Mouse (Mus musculus) lung, adult 2 months (tissue): ENCODE data around the gene Stat5a.

ENCODE experiments used
- CTCF ChIP-seq: fragments of 200-500 bp; IDR thresholded peaks from 2 replicates; pipeline ENCODE4 v1.5.1; 2011; ENCODE audit warnings: mild to moderate bottlenecking, low read length, control low read depth; ENCODE audit not compliant: insufficient read depth
- POLR2A ChIP-seq: fragments of 200-500 bp; IDR thresholded peaks from 2 replicates; pipeline ENCODE4 v1.6.1; 2011; ENCODE audit warnings: low read depth, mild to moderate bottlenecking, control low read depth, low read length, borderline replicate concordance; ENCODE audit errors: extremely low read depth

DNA sequence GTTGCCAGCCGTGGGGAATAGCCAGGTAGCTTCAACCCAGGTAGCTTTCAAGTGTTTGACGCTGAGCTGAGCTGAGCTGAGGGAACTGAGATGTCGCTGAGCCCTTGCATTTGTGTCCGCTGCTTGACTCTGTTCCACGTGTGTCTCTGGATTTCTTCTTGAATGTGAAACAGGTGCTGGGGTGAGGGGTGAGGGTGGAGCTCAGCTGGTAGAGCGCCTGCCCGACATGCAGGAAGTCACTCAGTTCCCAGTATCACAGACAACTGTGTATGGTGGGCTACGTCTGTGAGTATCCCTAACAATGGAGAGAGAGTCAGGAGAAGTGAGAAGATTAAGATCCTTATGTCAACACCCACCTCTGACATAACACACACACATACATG lies 11.8 kb downstream of the Stat5a start:
- no peak for TF ChIP-seq CTCF
- TF ChIP-seq POLR2A: no peak
